Mouse (Mus musculus): ENCODE results near the gene Sobp.

Gene Sobp

GRCm38 (mm10) chr10:42963061-42963460 lies 211.3 kb downstream of the Sobp start:
- no peak overlapping the region for H3K4me3 ChIP-seq (replicated peaks; ENCODE audit: low read length)

GRCm38 (mm10) chr10:42962655-42963054 lies 211.7 kb downstream of the Sobp start:
- Histone ChIP-seq H3K36me3 (ENCODE audit: insufficient read depth, low read length) (no peaks in the 10 kb centered on the region), H3K4me3 (replicated peaks; ENCODE audit: low read length) (peak overlapping the region; percentile 50), H3K9me3 (ENCODE audit: low read length) (no peaks in the 10 kb centered on the region), H3K27me3 (ENCODE audit: insufficient read depth, low read length) (peaks cover 8% of the 10 kb centered on the region), H3K4me1 (replicated peaks; ENCODE audit: low read depth, low read length) (peaks cover 50% of the 10 kb centered on the region)
- no peak for TF ChIP-seq CTCF (conservative IDR thresholded peaks at IDR 0.05; ENCODE audit: low read length)
- no peak for TF ChIP-seq NANOG (IDR thresholded peaks at IDR 0.05; ENCODE audit: borderline replicate concordance, low read length)
- no peak for TF ChIP-seq POU5F1 (IDR thresholded peaks at IDR 0.05; ENCODE audit: borderline replicate concordance, low read length)

More at GRCm38 (mm10) chr10:42963061-42963460, 211.3 kb downstream of the Sobp start:
- Histone ChIP-seq H3K4me1 (replicated peaks; ENCODE audit: low read depth, low read length) (peaks cover 48% of the 10 kb centered on the region), H3K36me3 (ENCODE audit: insufficient read depth, low read length) (no peaks in the 10 kb centered on the region), H3K27me3 (ENCODE audit: insufficient read depth, low read length) (peaks cover 4% of the 10 kb centered on the region; the same call in 1 of the 2 replicates), H3K9me3 (ENCODE audit: low read length) (no peaks in the 10 kb centered on the region)
- no peak for TF ChIP-seq CTCF (conservative IDR thresholded peaks at IDR 0.05; ENCODE audit: low read length)
- no peak for TF ChIP-seq POU5F1 (IDR thresholded peaks at IDR 0.05; ENCODE audit: borderline replicate concordance, low read length)
- TF ChIP-seq NANOG (IDR thresholded peaks at IDR 0.05; ENCODE audit: borderline replicate concordance, low read length) = no peak

- no peaks in the 10 kb centered on the region for H3K36me3 ChIP-seq (ENCODE audit: insufficient read depth, low read length)
- H3K9me3 ChIP-seq (ENCODE audit: low read length) = no peaks in the 10 kb centered on the region
- peaks cover 12% of the 10 kb centered on the region for H3K27me3 ChIP-seq (ENCODE audit: insufficient read depth, low read length)
- H3K4me3 ChIP-seq (replicated peaks; ENCODE audit: low read length) = peak overlapping the region; percentile 50
- peaks cover 49% of the 10 kb centered on the region for H3K4me1 ChIP-seq (replicated peaks; ENCODE audit: low read depth, low read length)
- TF ChIP-seq CTCF (conservative IDR thresholded peaks at IDR 0.05; ENCODE audit: low read length) = no peak
- TF ChIP-seq POU5F1 (IDR thresholded peaks at IDR 0.05; ENCODE audit: borderline replicate concordance, low read length) = no peak
- TF ChIP-seq NANOG (IDR thresholded peaks at IDR 0.05; ENCODE audit: borderline replicate concordance, low read length) = no peak
Measured at GRCm38 (mm10) chr10:42962181-42962601, 212.1 kb downstream of the Sobp start.

- H3K9me3 ChIP-seq (ENCODE audit: low read length) = no peaks in the 10 kb centered on the region
- H3K4me1 ChIP-seq (replicated peaks; ENCODE audit: low read depth, low read length) = peaks cover 44% of the 10 kb centered on the region
- no peaks in the 10 kb centered on the region for H3K36me3 ChIP-seq (ENCODE audit: insufficient read depth, low read length)
- peaks cover 16% of the 10 kb centered on the region for H3K27me3 ChIP-seq (ENCODE audit: insufficient read depth, low read length)
- TF ChIP-seq NANOG (IDR thresholded peaks at IDR 0.05; ENCODE audit: borderline replicate concordance, low read length) = no peak
- TF ChIP-seq CTCF (conservative IDR thresholded peaks at IDR 0.05; ENCODE audit: low read length) = no peak
- TF ChIP-seq POU5F1 (IDR thresholded peaks at IDR 0.05; ENCODE audit: borderline replicate concordance, low read length) = no peak
- no peak overlapping the region for H3K4me3 ChIP-seq (replicated peaks; ENCODE audit: low read length)
Measured at GRCm38 (mm10) chr10:42961771-42962170, 212.6 kb downstream of the Sobp start.

GRCm38 (mm10) chr10:42958686-42959085 lies 215.6 kb downstream of the Sobp start:
- Histone ChIP-seq H3K4me3 (replicated peaks; ENCODE audit: low read length) (no peak overlapping the region), H3K36me3 (ENCODE audit: insufficient read depth, low read length) (no peaks in the 10 kb centered on the region), H3K9me3 (ENCODE audit: low read length) (no peaks in the 10 kb centered on the region), H3K4me1 (replicated peaks; ENCODE audit: low read depth, low read length) (peaks cover 43% of the 10 kb centered on the region), H3K27me3 (ENCODE audit: insufficient read depth, low read length) (peaks cover 37% of the 10 kb centered on the region)
- TF ChIP-seq NANOG (IDR thresholded peaks at IDR 0.05; ENCODE audit: borderline replicate concordance, low read length) (no peak), CTCF (conservative IDR thresholded peaks at IDR 0.05; ENCODE audit: low read length) (no peak)

GRCm38 (mm10) chr10:42957881-42958651 lies 216.3 kb downstream of the Sobp start:
- Histone ChIP-seq H3K4me3 (replicated peaks; ENCODE audit: low read length) (0 out of 2 replicates have a peak overlapping the region, but pooled peaks have one; percentile 39), H3K27me3 (ENCODE audit: insufficient read depth, low read length) (peaks cover 43% of the 10 kb centered on the region), H3K4me1 (replicated peaks; ENCODE audit: low read depth, low read length) (peaks cover 38% of the 10 kb centered on the region), H3K36me3 (ENCODE audit: insufficient read depth, low read length) (no peaks in the 10 kb centered on the region), H3K9me3 (ENCODE audit: low read length) (no peaks in the 10 kb centered on the region)
- TF ChIP-seq POU5F1 (IDR thresholded peaks at IDR 0.05; ENCODE audit: borderline replicate concordance, low read length) (no peak), CTCF (conservative IDR thresholded peaks at IDR 0.05; ENCODE audit: low read length) (peak; percentile 76), NANOG (IDR thresholded peaks at IDR 0.05; ENCODE audit: borderline replicate concordance, low read length) (no peak)

GRCm38 (mm10) chr10:42955205-42955604 lies 219.1 kb downstream of the Sobp start:
- H3K27me3 ChIP-seq (ENCODE audit: insufficient read depth, low read length) = peaks cover 48% of the 10 kb centered on the region
- TF ChIP-seq CTCF (conservative IDR thresholded peaks at IDR 0.05; ENCODE audit: low read length) (no peak), POU5F1 (IDR thresholded peaks at IDR 0.05; ENCODE audit: borderline replicate concordance, low read length) (no peak), NANOG (IDR thresholded peaks at IDR 0.05; ENCODE audit: borderline replicate concordance, low read length) (no peak)
- no peaks in the 10 kb centered on the region for H3K36me3 ChIP-seq (ENCODE audit: insufficient read depth, low read length)
- no peak overlapping the region for H3K4me3 ChIP-seq (replicated peaks; ENCODE audit: low read length)
- H3K4me1 ChIP-seq (replicated peaks; ENCODE audit: low read depth, low read length) = peaks cover 44% of the 10 kb centered on the region
- H3K9me3 ChIP-seq (ENCODE audit: low read length) = no peaks in the 10 kb centered on the region

GRCm38 (mm10) chr10:42953601-42954000 lies 220.7 kb downstream of the Sobp start:
- TF ChIP-seq POU5F1 (IDR thresholded peaks at IDR 0.05; ENCODE audit: borderline replicate concordance, low read length) (no peak), NANOG (IDR thresholded peaks at IDR 0.05; ENCODE audit: borderline replicate concordance, low read length) (no peak), CTCF (conservative IDR thresholded peaks at IDR 0.05; ENCODE audit: low read length) (no peak)
- H3K4me1 ChIP-seq (replicated peaks; ENCODE audit: low read depth, low read length) = peaks cover 50% of the 10 kb centered on the region
- H3K4me3 ChIP-seq (replicated peaks; ENCODE audit: low read length) = no peak overlapping the region
- H3K36me3 ChIP-seq (ENCODE audit: insufficient read depth, low read length) = no peaks in the 10 kb centered on the region
- peaks cover 48% of the 10 kb centered on the region for H3K27me3 ChIP-seq (ENCODE audit: insufficient read depth, low read length)
- no peaks in the 10 kb centered on the region for H3K9me3 ChIP-seq (ENCODE audit: low read length)
